Mouse (Mus musculus) ES-Bruce4 (cell line): ENCODE data around the gene Myl12a.

Source experiments
- CTCF ChIP-seq: IDR thresholded peaks from one replicate; pipeline ENCODE4 v1.8.1; 2011; ENCODE audit warnings: low read depth, low read length
- POLR2A ChIP-seq: IDR thresholded peaks from one replicate; pipeline ENCODE4 v1.8.1; 2011; ENCODE audit warnings: low read length; ENCODE audit not compliant: insufficient read depth

GRCm38 (mm10) chr17:70990403-70991303 is 12.0 kb downstream of the Myl12a start:
- TF ChIP-seq POLR2A = no peak
- TF ChIP-seq CTCF = no peak
